In genomic region chr5:64840087-64840486, GRCm38 (mm10) we compare ENCODE assay signal across 10 mouse cellular contexts. TPM values are rescaled to one million over a fixed set of nuclear protein-coding genes. Genes with fewer than 3 reads are reported as not detected.
DNase-seq lines count a peak whose midpoint lies in the region; ATAC-seq and TF ChIP-seq lines count a peak whose summit lies in the region.
"Had no signal": no experiment of that assay in that cellular context is flagged by ENCODE, and none has a peak within 500 bp of the region (broad histone marks: within the 10 kb centered on the region; RNA-seq: fewer than 3 reads in every experiment).

No protein-coding gene starts in this region.

- no peak overlapping the region for H3K4me3 ChIP-seq in intestine, embryonic 14.5 days (ENCODE audit: low read depth, low read length)
- no peak overlapping the region for H3K4me3 ChIP-seq in intestine, postnatal 0 days (ENCODE audit: low read depth, low read length)
- H3K4me3 ChIP-seq in embryonic facial prominence, embryonic 11.5 days (ENCODE audit: low read depth, low read length), result no peak overlapping the region
- no peak overlapping the region for H3K4me3 ChIP-seq in lung, postnatal 0 days (ENCODE audit: low read depth, low read length)
- H3K4me3 ChIP-seq: neural tube, embryonic 12.5 days had no signal

- no peak for TF ChIP-seq CTCF in intestine, postnatal 0 days (IDR thresholded peaks at IDR 0.05; ENCODE audit: low read depth)
- TF ChIP-seq CTCF in lung, postnatal 0 days (IDR thresholded peaks at IDR 0.05), result no peak

- H3K4me1 ChIP-seq in intestine, embryonic 14.5 days (replicated peaks; ENCODE audit: control insufficient read depth, insufficient read depth, low read length), result peaks cover 19% of the 10 kb centered on the region; the same call in 1 of the 2 replicates
- no peaks in the 10 kb centered on the region for H3K4me1 ChIP-seq in intestine, postnatal 0 days (replicated peaks; ENCODE audit: control insufficient read depth, insufficient read depth, low read length)
- H3K4me1 ChIP-seq in embryonic facial prominence, embryonic 11.5 days (ENCODE audit: control insufficient read depth, insufficient read depth, low read length), result no peaks in the 10 kb centered on the region
- H3K4me1 ChIP-seq in lung, postnatal 0 days (ENCODE audit: insufficient read depth, low read depth, low read length), result peaks cover 6% of the 10 kb centered on the region; the same call in 1 of the 2 replicates
- H3K4me1 ChIP-seq: neural tube, embryonic 12.5 days had no signal

- no peaks in the 10 kb centered on the region for H3K36me3 ChIP-seq in intestine, embryonic 14.5 days (ENCODE audit: control insufficient read depth, insufficient read depth, low read length)
- no peaks in the 10 kb centered on the region for H3K36me3 ChIP-seq in intestine, postnatal 0 days (ENCODE audit: control insufficient read depth, insufficient read depth)
- no peaks in the 10 kb centered on the region for H3K36me3 ChIP-seq in embryonic facial prominence, embryonic 11.5 days (replicated peaks; ENCODE audit: control insufficient read depth, insufficient read depth, low read depth, low read length)
- H3K36me3 ChIP-seq in lung, postnatal 0 days (ENCODE audit: insufficient read depth, low read length), result no peaks in the 10 kb centered on the region
- H3K36me3 ChIP-seq: neural tube, embryonic 12.5 days had no signal

- no peaks in the 10 kb centered on the region for H3K27me3 ChIP-seq in intestine, embryonic 14.5 days (replicated peaks; ENCODE audit: control insufficient read depth, insufficient read depth, low read length)
- no peaks in the 10 kb centered on the region for H3K27me3 ChIP-seq in intestine, postnatal 0 days (replicated peaks; ENCODE audit: control insufficient read depth, insufficient read depth, low read length)
- H3K27me3 ChIP-seq in embryonic facial prominence, embryonic 11.5 days (ENCODE audit: control insufficient read depth, insufficient read depth, low read length), result no peaks in the 10 kb centered on the region
- H3K27me3 ChIP-seq in lung, postnatal 0 days (replicated peaks; ENCODE audit: insufficient read depth, low read length), result no peaks in the 10 kb centered on the region
- H3K27me3 ChIP-seq: neural tube, embryonic 12.5 days had no signal

- H3K9me3 ChIP-seq in intestine, embryonic 14.5 days (ENCODE audit: control insufficient read depth, low read length), result peaks cover 5% of the 10 kb centered on the region; the same call in 1 of the 2 replicates
- 0 out of 2 replicates have a peak, but pooled peaks cover 3% of the 10 kb centered on the region for H3K9me3 ChIP-seq in intestine, postnatal 0 days (ENCODE audit: control insufficient read depth)
- no peaks in the 10 kb centered on the region for H3K9me3 ChIP-seq in embryonic facial prominence, embryonic 11.5 days (replicated peaks; ENCODE audit: control insufficient read depth, low read length)
- H3K9me3 ChIP-seq in lung, postnatal 0 days (ENCODE audit: low read length), result peaks cover 5% of the 10 kb centered on the region; the same call in 1 of the 2 replicates

- peak overlapping the region; percentile 48 for H3K27ac ChIP-seq in intestine, embryonic 14.5 days (ENCODE audit: low read depth)
- H3K27ac ChIP-seq in intestine, postnatal 0 days (ENCODE audit: low read depth, low read length), result no peak overlapping the region
- no peak overlapping the region for H3K27ac ChIP-seq in embryonic facial prominence, embryonic 11.5 days (replicated peaks; ENCODE audit: low read depth, low read length)
- no peak overlapping the region for H3K27ac ChIP-seq in lung, postnatal 0 days (ENCODE audit: low read length)
- H3K27ac ChIP-seq: neural tube, embryonic 12.5 days had no signal

- peak; percentile 52 for DNase-seq in intestine, embryonic 14.5 days (ENCODE audit: low spot score)
- DNase-seq in embryonic facial prominence, embryonic 11.5 days (ENCODE audit: low spot score), result peak; percentile 29
- DNase-seq in heart, adult 9 months (ENCODE audit: low spot score in 2 of 2), result peak; percentile 36 to 63
- DNase-seq in lung, postnatal 0 days (ENCODE audit: low spot score), result peak; percentile 82
- no peak for DNase-seq in natural killer cell, adult 2 months (ENCODE audit: low spot score in 2 of 2)
- no peak for DNase-seq in MN1 (ENCODE audit: low spot score)
- DNase-seq: right cerebral cortex, postnatal 25 days; thymus, postnatal 14 days had no signal

- no peak overlapping the region for H3K9ac ChIP-seq in intestine, embryonic 14.5 days (ENCODE audit: low read length)
- no peak overlapping the region for H3K9ac ChIP-seq in intestine, postnatal 0 days (ENCODE audit: low read depth, low read length)
- no peak overlapping the region for H3K9ac ChIP-seq in embryonic facial prominence, embryonic 11.5 days (replicated peaks; ENCODE audit: low read length)
- no peak overlapping the region for H3K9ac ChIP-seq in lung, postnatal 0 days (replicated peaks; ENCODE audit: low read depth)
- H3K9ac ChIP-seq: neural tube, embryonic 12.5 days had no signal

- TF ChIP-seq EP300 in lung, postnatal 0 days (IDR thresholded peaks at IDR 0.05), result 0 out of 2 replicates have a peak, but pooled peaks have one; percentile 11

- H3K4me2 ChIP-seq in intestine, embryonic 14.5 days (ENCODE audit: low read length), result no peak overlapping the region
- H3K4me2 ChIP-seq in intestine, postnatal 0 days (replicated peaks; ENCODE audit: low read depth), result no peak overlapping the region
- H3K4me2 ChIP-seq in embryonic facial prominence, embryonic 11.5 days (ENCODE audit: low read depth, low read length), result no peak overlapping the region
- H3K4me2 ChIP-seq in lung, postnatal 0 days (replicated peaks; ENCODE audit: low read depth, low read length), result no peak overlapping the region
- H3K4me2 ChIP-seq: neural tube, embryonic 12.5 days had no signal

- ATAC-seq in intestine, embryonic 14.5 days (replicated peaks; ENCODE audit: low FRiP score, low TSS enrichment, low read depth), result 0 out of 2 replicates have a peak, but pooled peaks have one; percentile 53
- no peak for ATAC-seq in intestine, postnatal 0 days
- no peak; the same call in 1 of the 2 replicates for ATAC-seq in embryonic facial prominence, embryonic 11.5 days (replicated peaks; ENCODE audit: insufficient number of reproducible peaks, low FRiP score, low TSS enrichment, low read depth)
- ATAC-seq in lung, postnatal 0 days, result peak; percentile 93

- 0% methylated on average over 1 of the region's 1 CpGs for WGBS in intestine, embryonic 14.5 days
- 29% methylated on average over 1 of the region's 1 CpGs for WGBS in intestine, postnatal 0 days
- 68% methylated on average over 1 of the region's 1 CpGs for WGBS in embryonic facial prominence, embryonic 11.5 days
- 5% methylated on average over 1 of the region's 1 CpGs for WGBS in lung, postnatal 0 days

RNA-seq across cellular contexts. Expression of gene Klf3, which starts 36.9 kb away (rescaled TPM):
- polyA plus RNA-seq in intestine, embryonic 14.5 days (2014; fragmentation: Nextera tagmentation; extraction: Ambion mirVana), result 75.2 and 88.0 TPM in 2 replicates
- 76.9 and 79.3 TPM in 2 replicates for polyA plus RNA-seq in intestine, postnatal 0 days (2015; fragmentation: Nextera tagmentation; extraction: Ambion mirVana)
- polyA plus RNA-seq in embryonic facial prominence, embryonic 11.5 days (2014; fragmentation: Nextera tagmentation; extraction: Ambion mirVana), result 31.5 and 34.6 TPM in 2 replicates
- 89.7 and 104 TPM in 2 replicates for polyA plus RNA-seq in lung, postnatal 0 days (2015; fragmentation: Nextera tagmentation; extraction: Ambion mirVana)

Comparison
In these comparisons a context has a peak if more than half of its experiments do, and no peak if none do; other contexts are left out.
1. ATAC-seq: peak in intestine, embryonic 14.5 days (single experiment) and lung, postnatal 0 days (single experiment); none in intestine, postnatal 0 days (single experiment) and embryonic facial prominence, embryonic 11.5 days (single experiment).
2. DNase-seq: peak in intestine, embryonic 14.5 days (single experiment), embryonic facial prominence, embryonic 11.5 days (single experiment), heart, adult 9 months (2 of 2) and lung, postnatal 0 days (single experiment); none in natural killer cell, adult 2 months (0 of 2) and MN1 (single experiment).